Mouse (Mus musculus) embryonic fibroblast, embryonic 13.5 days (primary cell): ENCODE results near the gene Itk.

Experiments
- CTCF ChIP-seq: IDR thresholded peaks from 2 replicates; pipeline ENCODE4 v1.5.1; 2011; ENCODE audit warnings: mild to moderate bottlenecking, control low read depth, low read length, moderate library complexity, borderline replicate concordance; ENCODE audit not compliant: insufficient read depth
- POLR2A ChIP-seq: IDR thresholded peaks from 2 replicates; pipeline ENCODE4 v1.6.1; 2011; ENCODE audit warnings: low read depth, mild to moderate bottlenecking, control low read depth, low read length, moderate library complexity

GRCm38 (mm10) chr11:46349681-46350410, 39.5 kb downstream of the Itk start:
- TF ChIP-seq CTCF (no peak), POLR2A (no peak)
